Mouse (Mus musculus): ENCODE measurements around the gene Fate1. TPM values are rescaled to one million over a fixed set of nuclear protein-coding genes. Genes with fewer than 3 reads are reported as not detected.

The Fate1 gene
- polyA plus RNA-seq, 1 experiment: not detected

DNA sequence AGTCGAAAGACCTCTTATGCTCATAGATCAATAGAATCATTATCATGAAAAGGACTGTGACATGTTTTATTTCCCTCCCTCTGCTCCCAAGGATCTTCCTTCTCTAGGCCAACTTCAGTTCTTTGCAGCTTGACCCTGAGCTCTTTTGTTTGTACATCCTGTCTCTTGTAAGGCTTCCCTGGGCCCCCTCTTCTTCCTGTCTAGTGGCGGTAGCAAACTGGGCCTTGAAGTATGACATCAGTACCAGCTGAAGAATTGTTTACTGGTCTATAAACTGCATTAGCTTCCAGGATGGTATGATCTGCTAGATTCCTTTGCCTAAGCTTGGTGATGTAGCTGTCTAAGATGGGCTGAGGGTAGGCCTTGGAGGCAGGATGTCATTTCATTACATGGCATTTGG lies 8.5 kb downstream of the Fate1 start:
- Histone ChIP-seq H3K4me3 (ENCODE audit: insufficient read depth, low read length) (no peak overlapping the region), H3K27ac (ENCODE audit: insufficient read depth, low read depth, low read length) (no peak overlapping the region), H3K4me1 (ENCODE audit: control insufficient read depth, insufficient read depth, low read length) (peaks cover 12% of the 10 kb centered on the region)
- TF ChIP-seq CTCF (IDR thresholded peaks at IDR 0.05; ENCODE audit: low read depth, low read length) (no peak), POLR2A (IDR thresholded peaks at IDR 0.05; ENCODE audit: borderline replicate concordance, low read depth, low read length) (no peak)

DNA sequence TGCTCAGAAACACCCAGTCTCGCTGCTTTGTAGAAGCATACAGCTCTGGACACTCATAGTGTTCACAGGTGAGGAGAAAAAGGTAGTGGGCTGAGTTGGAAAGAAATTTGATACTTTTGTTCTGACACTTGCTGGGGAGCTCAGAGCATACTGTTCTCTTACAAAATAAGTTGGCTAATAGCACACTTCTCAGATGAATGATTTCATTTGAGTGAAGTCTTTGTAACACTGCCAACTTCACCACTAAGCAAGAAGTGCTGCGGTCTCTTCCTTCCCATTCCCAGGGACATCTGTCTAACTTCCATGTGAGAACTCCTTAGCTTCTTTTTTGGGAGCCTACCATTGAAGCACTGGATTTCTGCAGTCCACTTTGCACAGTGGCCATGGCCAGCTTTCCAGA lies 10.4 kb downstream of the Fate1 start:
- TF ChIP-seq CTCF (IDR thresholded peaks at IDR 0.05; ENCODE audit: low read depth, low read length): no peak
- Histone ChIP-seq H3K4me3 (ENCODE audit: insufficient read depth, low read length) (no peak overlapping the region), H3K27ac (ENCODE audit: insufficient read depth, low read depth, low read length) (no peak overlapping the region), H3K4me1 (ENCODE audit: control insufficient read depth, insufficient read depth, low read length) (peaks cover 12% of the 10 kb centered on the region)

GRCm38 (mm10) chrX:71983775-71984174 lies 11.0 kb downstream of the Fate1 start:
- Histone ChIP-seq H3K27ac (ENCODE audit: insufficient read depth, low read depth, low read length) (no peak overlapping the region), H3K4me1 (ENCODE audit: control insufficient read depth, insufficient read depth, low read length) (peaks cover 12% of the 10 kb centered on the region), H3K4me3 (ENCODE audit: insufficient read depth, low read length) (no peak overlapping the region)
- no peak for TF ChIP-seq CTCF (IDR thresholded peaks at IDR 0.05; ENCODE audit: low read depth, low read length)
- no peak for TF ChIP-seq POLR2A (IDR thresholded peaks at IDR 0.05; ENCODE audit: borderline replicate concordance, low read depth, low read length)

DNA sequence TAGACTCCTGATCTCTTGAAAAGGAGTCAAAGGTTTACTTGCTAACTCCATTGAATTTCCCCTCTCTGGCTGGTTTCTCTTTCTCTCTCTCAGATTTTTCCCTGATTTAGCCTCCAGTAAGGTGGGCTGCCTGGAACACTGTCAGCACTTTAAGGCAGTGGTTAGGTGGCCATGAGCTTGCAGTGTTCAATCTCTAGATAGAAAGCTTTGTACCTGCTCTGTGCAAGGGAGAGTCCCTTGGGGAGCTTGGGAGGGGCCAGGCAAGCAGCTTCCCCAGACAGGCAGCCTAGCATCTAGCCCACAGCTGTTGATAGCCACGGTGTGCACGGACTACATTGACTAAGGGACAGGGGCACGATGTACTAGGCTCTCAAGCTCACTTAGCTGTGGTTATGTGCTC lies 18.8 kb downstream of the Fate1 start, which contains the start of gene Cnga2:
Gene Cnga2 (plus strand): TSS at position 301 of the 400 bp plus-strand sequence.
- no peak for TF ChIP-seq CTCF (IDR thresholded peaks at IDR 0.05; ENCODE audit: low read depth, low read length)
- no peak for TF ChIP-seq POLR2A (IDR thresholded peaks at IDR 0.05; ENCODE audit: borderline replicate concordance, low read depth, low read length)
- no peaks in the 10 kb centered on the region for H3K4me1 ChIP-seq (ENCODE audit: control insufficient read depth, insufficient read depth, low read length)
- H3K27ac ChIP-seq (ENCODE audit: insufficient read depth, low read depth, low read length): no peak within 1 kb of the TSS
- H3K4me3 ChIP-seq (ENCODE audit: insufficient read depth, low read length): no peak within 1 kb of the TSS

DNA sequence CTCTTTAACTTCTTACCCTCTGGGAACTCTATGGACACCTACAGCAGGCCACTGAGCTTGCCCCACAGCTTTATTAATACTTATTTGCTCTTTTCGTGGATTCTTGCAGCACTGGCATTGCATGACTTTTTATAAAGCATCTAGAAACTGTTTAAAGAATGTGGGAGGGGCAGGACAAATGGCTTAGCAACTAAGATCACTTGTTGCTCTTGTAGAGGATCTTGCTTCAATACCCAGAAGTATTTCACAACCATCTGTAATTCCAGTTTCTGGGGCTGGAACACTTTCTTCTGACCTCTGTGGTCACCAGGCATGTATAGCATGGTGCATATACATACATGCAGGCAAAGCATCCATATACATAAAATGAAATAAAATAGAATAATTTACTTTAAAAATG lies 23.2 kb downstream of the Fate1 start:
- TF ChIP-seq CTCF (IDR thresholded peaks at IDR 0.05; ENCODE audit: low read depth, low read length) (no peak), POLR2A (IDR thresholded peaks at IDR 0.05; ENCODE audit: borderline replicate concordance, low read depth, low read length) (no peak)
- no peaks in the 10 kb centered on the region for H3K4me1 ChIP-seq (ENCODE audit: control insufficient read depth, insufficient read depth, low read length)
- no peak overlapping the region for H3K4me3 ChIP-seq (ENCODE audit: insufficient read depth, low read length)
- H3K27ac ChIP-seq (ENCODE audit: insufficient read depth, low read depth, low read length): no peak overlapping the region

DNA sequence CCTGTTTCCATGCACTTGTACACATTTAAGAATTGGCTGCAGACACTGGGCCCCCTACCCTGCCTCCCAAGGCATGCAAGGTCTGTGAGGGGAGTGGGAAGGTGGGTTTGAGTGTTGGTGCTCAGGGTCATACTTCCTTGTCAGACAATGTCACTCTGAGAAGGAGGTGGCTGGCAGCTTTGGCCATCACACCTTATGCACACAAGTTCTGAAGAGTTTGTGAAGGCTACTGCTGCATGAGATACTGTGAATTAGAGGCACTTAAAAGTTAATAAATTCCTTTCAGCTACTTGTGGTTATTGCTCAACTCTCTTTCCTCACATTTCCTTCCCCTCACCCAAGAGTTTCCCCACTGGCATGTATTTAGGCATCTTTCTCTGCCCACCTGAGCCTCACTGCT lies 37.1 kb downstream of the Fate1 start:
- H3K4me1 ChIP-seq (ENCODE audit: control insufficient read depth, insufficient read depth, low read length): no peaks in the 10 kb centered on the region
- H3K27ac ChIP-seq (ENCODE audit: insufficient read depth, low read depth, low read length): no peak overlapping the region
- TF ChIP-seq POLR2A (IDR thresholded peaks at IDR 0.05; ENCODE audit: borderline replicate concordance, low read depth, low read length) (no peak), CTCF (IDR thresholded peaks at IDR 0.05; ENCODE audit: low read depth, low read length) (no peak)
- H3K4me3 ChIP-seq (ENCODE audit: insufficient read depth, low read length): no peak overlapping the region

DNA sequence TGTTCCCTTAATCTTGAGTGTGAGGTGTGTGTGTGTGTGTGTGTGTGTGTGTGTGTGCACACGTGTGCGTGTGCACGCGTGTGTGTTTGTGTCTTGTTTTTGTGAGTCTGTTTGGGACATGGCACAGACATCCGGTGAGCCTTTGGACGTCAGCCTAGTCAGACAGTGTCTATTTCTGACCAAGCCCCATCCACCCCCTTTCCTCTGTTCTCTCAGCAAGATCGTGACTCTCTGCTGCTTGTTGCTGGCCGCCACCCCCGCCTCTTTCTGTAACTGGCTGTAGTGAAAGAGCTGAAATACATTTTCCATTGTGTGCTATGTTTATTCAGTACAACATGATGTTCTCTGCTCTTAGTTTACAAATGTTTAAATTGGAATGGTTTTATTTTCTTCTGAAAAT lies 39.5 kb downstream of the Fate1 start:
- TF ChIP-seq POLR2A (IDR thresholded peaks at IDR 0.05; ENCODE audit: borderline replicate concordance, low read depth, low read length): no peak
- no peak overlapping the region for H3K4me3 ChIP-seq (ENCODE audit: insufficient read depth, low read length)
- H3K4me1 ChIP-seq (ENCODE audit: control insufficient read depth, insufficient read depth, low read length): no peaks in the 10 kb centered on the region
- no peak overlapping the region for H3K27ac ChIP-seq (ENCODE audit: insufficient read depth, low read depth, low read length)

GRCm38 (mm10) chrX:72012804-72013203 lies 40.0 kb downstream of the Fate1 start:
- H3K4me3 ChIP-seq (ENCODE audit: insufficient read depth, low read length): no peak overlapping the region
- no peak overlapping the region for H3K27ac ChIP-seq (ENCODE audit: insufficient read depth, low read depth, low read length)
- no peak for TF ChIP-seq CTCF (IDR thresholded peaks at IDR 0.05; ENCODE audit: low read depth, low read length)
- no peak for TF ChIP-seq POLR2A (IDR thresholded peaks at IDR 0.05; ENCODE audit: borderline replicate concordance, low read depth, low read length)
- H3K4me1 ChIP-seq (ENCODE audit: control insufficient read depth, insufficient read depth, low read length): no peaks in the 10 kb centered on the region

DNA sequence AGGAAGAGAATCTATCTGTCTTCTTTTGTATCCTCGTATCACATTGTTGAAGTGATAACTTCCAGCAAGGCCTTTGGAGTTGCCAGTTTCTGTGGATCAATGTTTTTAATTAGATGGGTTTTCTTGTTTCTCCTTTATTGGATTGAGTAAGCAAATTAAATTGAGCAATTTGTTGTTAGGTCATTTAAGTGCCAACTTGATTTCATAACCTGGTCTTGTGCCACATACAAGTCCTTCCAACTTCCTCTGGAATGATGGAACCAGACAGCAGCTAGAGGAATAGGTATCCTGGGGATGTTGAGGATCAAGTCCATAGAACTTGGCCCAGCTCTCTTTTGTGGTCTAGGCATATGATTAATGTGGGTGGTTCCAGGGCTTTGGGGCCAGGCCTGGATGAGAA lies 49.5 kb downstream of the Fate1 start:
- no peak for TF ChIP-seq CTCF (IDR thresholded peaks at IDR 0.05; ENCODE audit: low read depth, low read length)
- no peak for TF ChIP-seq POLR2A (IDR thresholded peaks at IDR 0.05; ENCODE audit: borderline replicate concordance, low read depth, low read length)
- Histone ChIP-seq H3K4me1 (ENCODE audit: control insufficient read depth, insufficient read depth, low read length) (peaks cover 5% of the 10 kb centered on the region; the same call in 1 of the 2 replicates), H3K4me3 (ENCODE audit: insufficient read depth, low read length) (no peak overlapping the region), H3K27ac (ENCODE audit: insufficient read depth, low read depth, low read length) (no peak overlapping the region)

DNA sequence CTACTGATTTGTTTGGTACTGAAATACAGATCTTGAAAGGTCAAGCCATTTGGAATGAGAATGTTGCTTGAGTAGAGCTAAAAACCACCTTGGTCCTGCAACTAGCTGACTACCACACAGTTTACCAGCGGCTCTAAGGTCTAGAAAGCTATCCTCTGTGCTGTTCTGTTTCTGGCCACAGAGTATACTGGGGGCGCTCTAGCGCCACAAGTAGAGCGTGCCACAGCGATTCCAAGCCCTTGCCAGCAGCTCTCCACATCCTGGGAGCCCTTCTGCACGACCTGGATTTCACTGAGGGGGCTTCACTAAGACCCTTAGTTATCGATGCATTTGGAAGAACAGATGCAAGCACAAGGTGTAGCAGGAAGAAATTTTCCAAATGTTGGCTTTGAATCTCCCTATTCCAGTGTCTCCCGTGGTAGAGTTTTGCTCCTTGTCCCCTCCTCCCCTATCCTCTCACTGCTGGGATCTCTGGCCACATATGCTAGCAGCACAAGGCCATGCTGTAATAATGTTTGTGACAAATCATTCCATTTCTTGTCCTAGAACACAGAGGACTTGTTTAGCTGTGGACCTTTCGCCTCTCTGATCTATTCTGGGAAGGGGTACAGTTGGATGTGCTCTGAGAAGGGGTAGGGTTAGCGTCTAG lies 50.1 kb downstream of the Fate1 start:
- peaks cover 5% of the 10 kb centered on the region; the same call in 1 of the 2 replicates for H3K4me1 ChIP-seq (ENCODE audit: control insufficient read depth, insufficient read depth, low read length)
- no peak for TF ChIP-seq POLR2A (IDR thresholded peaks at IDR 0.05; ENCODE audit: borderline replicate concordance, low read depth, low read length)
- no peak for TF ChIP-seq CTCF (IDR thresholded peaks at IDR 0.05; ENCODE audit: low read depth, low read length)
- no peak overlapping the region for H3K4me3 ChIP-seq (ENCODE audit: insufficient read depth, low read length)
- H3K27ac ChIP-seq (ENCODE audit: insufficient read depth, low read depth, low read length): no peak overlapping the region

DNA sequence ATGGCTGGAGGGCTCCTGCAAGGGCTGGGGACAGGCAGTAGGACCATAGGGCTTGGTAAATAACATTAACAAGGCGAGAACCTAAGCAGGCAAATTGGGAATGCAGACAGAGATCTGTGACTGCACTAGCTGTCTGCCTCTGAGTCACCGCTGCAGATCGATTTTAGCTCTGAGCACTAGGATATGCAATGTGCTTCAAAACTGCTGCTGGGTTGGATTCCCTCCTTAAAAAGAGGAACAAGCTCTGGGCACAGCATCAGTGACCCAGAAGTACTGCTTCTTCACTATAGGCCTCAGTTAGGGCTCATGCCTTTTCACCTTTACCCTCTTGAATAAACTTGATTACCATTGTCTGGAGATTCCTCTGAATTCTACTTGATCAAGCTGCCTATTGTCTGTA lies 50.8 kb downstream of the Fate1 start:
- TF ChIP-seq POLR2A (IDR thresholded peaks at IDR 0.05; ENCODE audit: borderline replicate concordance, low read depth, low read length): no peak
- TF ChIP-seq CTCF (IDR thresholded peaks at IDR 0.05; ENCODE audit: low read depth, low read length): no peak
- no peak overlapping the region for H3K27ac ChIP-seq (ENCODE audit: insufficient read depth, low read depth, low read length)
- H3K4me1 ChIP-seq (ENCODE audit: control insufficient read depth, insufficient read depth, low read length): peaks cover 5% of the 10 kb centered on the region; the same call in 1 of the 2 replicates
- H3K4me3 ChIP-seq (ENCODE audit: insufficient read depth, low read length): no peak overlapping the region

Other genes with a start within 250 kb of the Fate1 start
- gene Vma21, start 157.1 kb upstream of the Fate1 start, polyA plus RNA-seq (2012; ENCODE audit: insufficient read depth, insufficient read length, missing spikeins): 47.5 and 62.8 TPM in 2 replicates
- not detected in 2 replicates for gene Gm1141, start 52.0 kb upstream of the Fate1 start, polyA plus RNA-seq (2012; ENCODE audit: insufficient read depth, insufficient read length, missing spikeins)
- not detected in 2 replicates for gene Prrg3, start 10.4 kb upstream of the Fate1 start, polyA plus RNA-seq (2012; ENCODE audit: insufficient read depth, insufficient read length, missing spikeins)
- gene Cnga2, start 18.9 kb downstream of the Fate1 start, polyA plus RNA-seq (2012; ENCODE audit: insufficient read depth, insufficient read length, missing spikeins): not detected in 2 replicates
- not detected in 2 replicates for gene Magea4, start 249.0 kb downstream of the Fate1 start, polyA plus RNA-seq (2012; ENCODE audit: insufficient read depth, insufficient read length, missing spikeins)